Mouse (Mus musculus): ENCODE results near the gene Gm20479. TPM values are rescaled to one million over a fixed set of nuclear protein-coding genes. Genes with fewer than 3 reads are reported as not detected.

Gm20479 gene
- polyA plus RNA-seq, 1 experiment from 2014 or later = 0.52 TPM

- Histone ChIP-seq H3K27ac (replicated peaks; ENCODE audit: low read depth, low read length) (no peak overlapping the region), H3K27me3 (ENCODE audit: control insufficient read depth, insufficient read depth, low read length) (peaks cover 62% of the 10 kb centered on the region), H3K9me3 (ENCODE audit: control insufficient read depth, low read length) (no peaks in the 10 kb centered on the region), H3K9ac (ENCODE audit: low read length) (no peak overlapping the region), H3K4me1 (ENCODE audit: control insufficient read depth, insufficient read depth, low read length) (peaks cover 4% of the 10 kb centered on the region; the same call in 1 of the 2 replicates), H3K4me2 (ENCODE audit: low read depth, severe bottlenecking) (peak overlapping the region; percentile 75; the same call in 1 of the 2 replicates), H3K36me3 (ENCODE audit: control insufficient read depth, insufficient read depth, low read length) (no peaks in the 10 kb centered on the region), H3K4me3 (ENCODE audit: low read depth, low read length) (peak overlapping the region; percentile 37)
- no peak for ATAC-seq (ENCODE audit: insufficient number of reproducible peaks, low FRiP score, low TSS enrichment, low read depth)
- no peak for DNase-seq (ENCODE audit: low spot score)
- WGBS = 2% methylated on average over 22 of the region's 22 CpGs
These were observed 38.4 kb upstream of the Gm20479 start for GRCm38 (mm10) chr7:27395521-27396183.

GRCm38 (mm10) chr7:27391416-27391815 lies 34.2 kb upstream of the Gm20479 start:
- ATAC-seq (ENCODE audit: insufficient number of reproducible peaks, low FRiP score, low TSS enrichment, low read depth) (no peak), DNase-seq (ENCODE audit: low spot score) (no peak)
- Histone ChIP-seq H3K36me3 (ENCODE audit: control insufficient read depth, insufficient read depth, low read length) (no peaks in the 10 kb centered on the region), H3K9ac (ENCODE audit: low read length) (no peak overlapping the region), H3K4me2 (ENCODE audit: low read depth, severe bottlenecking) (no peak overlapping the region), H3K27ac (replicated peaks; ENCODE audit: low read depth, low read length) (no peak overlapping the region), H3K27me3 (ENCODE audit: control insufficient read depth, insufficient read depth, low read length) (peaks cover 42% of the 10 kb centered on the region), H3K9me3 (ENCODE audit: control insufficient read depth, low read length) (no peaks in the 10 kb centered on the region), H3K4me1 (ENCODE audit: control insufficient read depth, insufficient read depth, low read length) (peaks cover 2% of the 10 kb centered on the region; the same call in 1 of the 2 replicates), H3K4me3 (ENCODE audit: low read depth, low read length) (no peak overlapping the region)
- WGBS = 41% methylated on average over 16 of the region's 16 CpGs

GRCm38 (mm10) chr7:27389213-27389612 lies 32.0 kb upstream of the Gm20479 start:
- Histone ChIP-seq H3K27ac (replicated peaks; ENCODE audit: low read depth, low read length) (no peak overlapping the region), H3K4me1 (ENCODE audit: control insufficient read depth, insufficient read depth, low read length) (no peaks in the 10 kb centered on the region), H3K36me3 (ENCODE audit: control insufficient read depth, insufficient read depth, low read length) (no peaks in the 10 kb centered on the region), H3K4me2 (ENCODE audit: low read depth, severe bottlenecking) (no peak overlapping the region), H3K27me3 (ENCODE audit: control insufficient read depth, insufficient read depth, low read length) (peaks cover 20% of the 10 kb centered on the region), H3K4me3 (ENCODE audit: low read depth, low read length) (no peak overlapping the region), H3K9me3 (ENCODE audit: control insufficient read depth, low read length) (no peaks in the 10 kb centered on the region), H3K9ac (ENCODE audit: low read length) (no peak overlapping the region)
- ATAC-seq (ENCODE audit: insufficient number of reproducible peaks, low FRiP score, low TSS enrichment, low read depth) = no peak
- DNase-seq (ENCODE audit: low spot score) = no peak
- WGBS = 69% methylated on average over 6 of the region's 6 CpGs

GRCm38 (mm10) chr7:27384731-27385130 lies 27.5 kb upstream of the Gm20479 start:
- Histone ChIP-seq H3K4me1 (ENCODE audit: control insufficient read depth, insufficient read depth, low read length) (no peaks in the 10 kb centered on the region), H3K36me3 (ENCODE audit: control insufficient read depth, insufficient read depth, low read length) (no peaks in the 10 kb centered on the region), H3K9ac (ENCODE audit: low read length) (no peak overlapping the region), H3K9me3 (ENCODE audit: control insufficient read depth, low read length) (no peaks in the 10 kb centered on the region), H3K4me2 (ENCODE audit: low read depth, severe bottlenecking) (no peak overlapping the region), H3K27ac (replicated peaks; ENCODE audit: low read depth, low read length) (no peak overlapping the region), H3K27me3 (ENCODE audit: control insufficient read depth, insufficient read depth, low read length) (no peaks in the 10 kb centered on the region), H3K4me3 (ENCODE audit: low read depth, low read length) (no peak overlapping the region)
- peak; percentile 76 for DNase-seq (ENCODE audit: low spot score)
- WGBS = 38% methylated on average over 4 of the region's 4 CpGs
- no peak for ATAC-seq (ENCODE audit: insufficient number of reproducible peaks, low FRiP score, low TSS enrichment, low read depth)

GRCm38 (mm10) chr7:27384134-27384533 lies 26.9 kb upstream of the Gm20479 start:
- Histone ChIP-seq H3K9ac (ENCODE audit: low read length) (no peak overlapping the region), H3K27ac (replicated peaks; ENCODE audit: low read depth, low read length) (no peak overlapping the region), H3K9me3 (ENCODE audit: control insufficient read depth, low read length) (no peaks in the 10 kb centered on the region), H3K4me3 (ENCODE audit: low read depth, low read length) (no peak overlapping the region), H3K4me2 (ENCODE audit: low read depth, severe bottlenecking) (no peak overlapping the region), H3K27me3 (ENCODE audit: control insufficient read depth, insufficient read depth, low read length) (no peaks in the 10 kb centered on the region), H3K36me3 (ENCODE audit: control insufficient read depth, insufficient read depth, low read length) (no peaks in the 10 kb centered on the region), H3K4me1 (ENCODE audit: control insufficient read depth, insufficient read depth, low read length) (no peaks in the 10 kb centered on the region)
- ATAC-seq (ENCODE audit: insufficient number of reproducible peaks, low FRiP score, low TSS enrichment, low read depth) = no peak
- 78% methylated on average over 5 of the region's 5 CpGs for WGBS
- DNase-seq (ENCODE audit: low spot score) = no peak

- no peaks in the 10 kb centered on the region for H3K4me1 ChIP-seq (ENCODE audit: control insufficient read depth, insufficient read depth, low read length)
- no peaks in the 10 kb centered on the region for H3K36me3 ChIP-seq (ENCODE audit: control insufficient read depth, insufficient read depth, low read length)
- no peak overlapping the region for H3K27ac ChIP-seq (replicated peaks; ENCODE audit: low read depth, low read length)
- no peaks in the 10 kb centered on the region for H3K9me3 ChIP-seq (ENCODE audit: control insufficient read depth, low read length)
- H3K27me3 ChIP-seq (ENCODE audit: control insufficient read depth, insufficient read depth, low read length) = no peaks in the 10 kb centered on the region
- H3K9ac ChIP-seq (ENCODE audit: low read length) = no peak overlapping the region
- H3K4me3 ChIP-seq (ENCODE audit: low read depth, low read length) = no peak overlapping the region
- no peak for DNase-seq (ENCODE audit: low spot score)
- no peak overlapping the region for H3K4me2 ChIP-seq (ENCODE audit: low read depth, severe bottlenecking)
- ATAC-seq (ENCODE audit: insufficient number of reproducible peaks, low FRiP score, low TSS enrichment, low read depth) = no peak
- WGBS = 86% methylated on average over 1 of the region's 1 CpGs
These were observed 26.0 kb upstream of the Gm20479 start for GRCm38 (mm10) chr7:27383233-27383632.

- ATAC-seq (ENCODE audit: insufficient number of reproducible peaks, low FRiP score, low TSS enrichment, low read depth) (no peak), DNase-seq (ENCODE audit: low spot score) (no peak)
- H3K9me3 ChIP-seq (ENCODE audit: control insufficient read depth, low read length) = no peaks in the 10 kb centered on the region
- H3K27me3 ChIP-seq (ENCODE audit: control insufficient read depth, insufficient read depth, low read length) = peaks cover 3% of the 10 kb centered on the region; the same call in 1 of the 2 replicates
- no peak overlapping the region for H3K4me2 ChIP-seq (ENCODE audit: low read depth, severe bottlenecking)
- H3K27ac ChIP-seq (replicated peaks; ENCODE audit: low read depth, low read length) = no peak overlapping the region
- H3K9ac ChIP-seq (ENCODE audit: low read length) = no peak overlapping the region
- no peaks in the 10 kb centered on the region for H3K36me3 ChIP-seq (ENCODE audit: control insufficient read depth, insufficient read depth, low read length)
- H3K4me1 ChIP-seq (ENCODE audit: control insufficient read depth, insufficient read depth, low read length) = no peaks in the 10 kb centered on the region
- WGBS = 52% methylated on average over 4 of the region's 4 CpGs
- H3K4me3 ChIP-seq (ENCODE audit: low read depth, low read length) = no peak overlapping the region
These were observed 24.3 kb upstream of the Gm20479 start for GRCm38 (mm10) chr7:27381560-27381959.

- no peaks in the 10 kb centered on the region for H3K9me3 ChIP-seq (ENCODE audit: control insufficient read depth, low read length)
- WGBS = 19% methylated on average over 1 of the region's 1 CpGs
These were observed 23.8 kb upstream of the Gm20479 start for GRCm38 (mm10) chr7:27381009-27381408.

GRCm38 (mm10) chr7:27379836-27380235 lies 22.6 kb upstream of the Gm20479 start:
- Histone ChIP-seq H3K9me3 (ENCODE audit: control insufficient read depth, low read length) (no peaks in the 10 kb centered on the region; the same call in 1 of the 2 replicates), H3K4me3 (ENCODE audit: low read depth, low read length) (no peak overlapping the region), H3K4me2 (ENCODE audit: low read depth, severe bottlenecking) (no peak overlapping the region), H3K27me3 (ENCODE audit: control insufficient read depth, insufficient read depth, low read length) (peaks cover 18% of the 10 kb centered on the region), H3K9ac (ENCODE audit: low read length) (no peak overlapping the region), H3K36me3 (ENCODE audit: control insufficient read depth, insufficient read depth, low read length) (no peaks in the 10 kb centered on the region), H3K27ac (replicated peaks; ENCODE audit: low read depth, low read length) (no peak overlapping the region), H3K4me1 (ENCODE audit: control insufficient read depth, insufficient read depth, low read length) (no peaks in the 10 kb centered on the region)
- DNase-seq (ENCODE audit: low spot score) = no peak
- no peak for ATAC-seq (ENCODE audit: insufficient number of reproducible peaks, low FRiP score, low TSS enrichment, low read depth)
- WGBS = 75% methylated on average over 6 of the region's 6 CpGs

More at GRCm38 (mm10) chr7:27381009-27381408, 23.8 kb upstream of the Gm20479 start:
- no peak overlapping the region for H3K4me2 ChIP-seq (ENCODE audit: low read depth, severe bottlenecking)
- H3K4me3 ChIP-seq (ENCODE audit: low read depth, low read length) = no peak overlapping the region
- H3K36me3 ChIP-seq (ENCODE audit: control insufficient read depth, insufficient read depth, low read length) = no peaks in the 10 kb centered on the region
- H3K27me3 ChIP-seq (ENCODE audit: control insufficient read depth, insufficient read depth, low read length) = peaks cover 8% of the 10 kb centered on the region
- ATAC-seq (ENCODE audit: insufficient number of reproducible peaks, low FRiP score, low TSS enrichment, low read depth) = no peak
- H3K9ac ChIP-seq (ENCODE audit: low read length) = no peak overlapping the region
- H3K4me1 ChIP-seq (ENCODE audit: control insufficient read depth, insufficient read depth, low read length) = no peaks in the 10 kb centered on the region
- no peak overlapping the region for H3K27ac ChIP-seq (replicated peaks; ENCODE audit: low read depth, low read length)
- no peak for DNase-seq (ENCODE audit: low spot score)

Data from limb, embryonic 11.5 days (tissue).